Mouse (Mus musculus) fibroblast of lung, adult 2 months (primary cell): ENCODE results near the gene Jpt1.
"Not testable (repeated sequence)": the region's sequence is repeated elsewhere in the genome, so short reads cannot be mapped to it uniquely, and the experiment has no call there.

Experiments
- DNase-seq: peaks from one replicate; pipeline ENCODE4 v3.0.0-alpha.2; 2011; ENCODE audit warnings: low read depth

Gene Jpt1

DNA sequence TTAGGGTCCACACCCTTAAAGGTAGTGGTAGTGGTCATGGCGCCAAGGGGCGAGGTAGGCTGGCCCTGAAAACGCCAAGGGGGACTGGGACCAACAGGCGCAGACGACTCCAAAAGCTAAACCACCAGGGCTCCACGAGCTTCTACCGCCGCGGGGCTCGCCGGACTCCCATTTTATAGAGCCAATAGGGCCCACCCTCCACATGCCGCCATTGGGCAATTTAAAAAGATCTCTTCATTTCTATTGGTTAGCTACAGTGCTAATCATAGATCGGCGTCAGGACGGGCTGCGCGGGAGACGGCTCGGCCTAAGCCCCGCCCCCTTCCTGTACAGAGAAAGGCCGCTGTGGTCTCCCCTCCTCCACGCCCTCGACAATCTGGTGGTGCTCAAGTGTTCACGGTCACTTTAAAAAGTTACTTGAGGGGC lies at the start of gene Jpt1:
Jpt1 (minus strand) TSS at position 150 of the 426 bp plus-strand sequence.
- DNase-seq: peak; percentile 90

DNA sequence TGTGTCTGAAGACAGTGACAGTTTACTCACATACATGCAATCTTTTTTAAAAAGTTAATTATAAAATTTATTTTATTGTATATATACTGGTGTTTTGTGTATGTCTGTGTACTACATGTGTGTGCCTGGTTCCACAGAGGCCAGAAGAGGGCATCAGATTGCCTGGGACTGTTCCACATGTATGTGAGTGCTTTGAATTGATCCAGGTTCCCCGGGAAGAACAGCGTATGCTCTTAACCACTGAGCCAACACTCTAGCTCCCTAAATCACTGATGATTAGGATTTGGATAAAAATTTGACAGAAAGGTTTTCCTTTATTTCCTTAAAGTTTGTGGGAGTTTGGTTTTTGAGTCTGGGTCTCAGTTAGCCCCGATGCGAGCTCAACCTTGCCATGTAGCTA lies 49.2 kb upstream of the Jpt1 start:
- no peak for DNase-seq

DNA sequence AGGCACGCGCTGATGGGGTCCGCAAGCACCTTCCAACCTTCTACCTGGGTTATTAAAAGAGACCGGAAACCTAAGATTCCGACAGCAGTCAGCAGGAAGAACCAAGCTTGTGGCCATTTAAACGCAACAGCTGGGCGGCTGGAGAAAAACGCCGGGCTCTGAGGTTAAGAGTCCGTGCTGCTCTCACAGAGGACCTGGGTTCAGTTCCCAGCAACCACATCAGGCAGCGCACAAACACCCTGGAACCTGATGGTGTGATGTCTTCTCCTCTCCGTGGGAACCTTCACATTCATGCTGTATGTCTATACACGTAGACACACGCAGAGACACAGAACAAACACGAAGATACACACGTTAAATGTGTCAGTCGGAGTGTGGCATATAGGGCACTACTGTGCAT lies 41.5 kb upstream of the Jpt1 start:
- DNase-seq: no peak

DNA sequence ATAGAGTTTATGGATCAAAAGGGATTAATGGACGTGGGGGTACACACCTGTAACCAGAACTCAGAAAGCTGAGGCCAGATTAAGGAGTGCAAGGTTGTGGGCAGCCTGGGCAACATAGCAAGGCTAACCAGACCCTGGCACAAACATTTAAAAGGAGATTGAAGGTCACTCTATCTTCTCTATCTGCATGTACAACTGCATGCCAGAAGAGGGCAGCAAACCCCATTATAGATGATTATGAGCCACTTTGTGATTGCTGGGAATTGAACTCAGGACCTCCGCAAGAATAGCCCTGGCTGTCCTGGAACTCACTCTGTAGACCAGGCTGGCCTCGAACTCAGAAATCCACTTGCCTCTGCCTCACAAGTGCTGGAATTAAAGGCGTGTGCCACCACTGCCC lies 38.6 kb upstream of the Jpt1 start:
- no peak for DNase-seq

DNA sequence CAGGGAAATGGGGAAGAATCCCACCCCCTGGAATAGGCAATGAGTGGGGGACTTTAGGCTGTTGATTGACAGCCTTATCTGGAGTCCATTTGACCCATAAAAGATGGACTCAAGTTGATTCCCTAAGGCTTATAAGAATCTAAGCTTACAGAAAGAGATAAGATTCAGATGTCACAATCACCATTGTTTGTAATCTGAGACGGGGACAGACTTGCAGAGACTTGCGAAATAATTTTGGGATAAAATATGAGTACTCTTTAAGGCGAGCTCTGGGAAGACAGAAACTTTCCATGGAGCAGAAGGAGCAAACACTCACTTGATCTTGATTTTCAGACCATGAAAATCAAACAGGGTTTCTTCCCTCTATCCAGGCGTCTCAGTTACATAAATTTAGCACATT lies 29.4 kb upstream of the Jpt1 start:
- no peak for DNase-seq

DNA sequence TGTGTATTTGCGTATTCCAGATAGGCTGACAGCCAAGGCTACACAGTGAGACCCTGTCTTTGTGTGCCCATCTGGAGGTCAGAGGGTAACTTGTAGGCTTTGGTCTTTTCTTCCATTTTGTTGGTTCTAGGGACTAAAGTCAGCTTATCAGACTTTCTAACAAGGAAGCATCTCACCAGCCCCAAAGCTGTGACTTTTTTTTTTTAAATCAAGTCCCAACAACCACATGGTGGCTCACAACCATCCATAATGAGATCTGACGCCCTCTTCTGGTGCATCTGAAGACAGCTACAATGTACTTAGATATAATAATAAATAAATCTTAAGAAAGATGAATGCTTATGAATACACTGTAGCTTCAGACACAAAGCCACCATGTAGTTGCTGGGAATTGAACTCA lies 23.9 kb upstream of the Jpt1 start:
- no peak for DNase-seq

DNA sequence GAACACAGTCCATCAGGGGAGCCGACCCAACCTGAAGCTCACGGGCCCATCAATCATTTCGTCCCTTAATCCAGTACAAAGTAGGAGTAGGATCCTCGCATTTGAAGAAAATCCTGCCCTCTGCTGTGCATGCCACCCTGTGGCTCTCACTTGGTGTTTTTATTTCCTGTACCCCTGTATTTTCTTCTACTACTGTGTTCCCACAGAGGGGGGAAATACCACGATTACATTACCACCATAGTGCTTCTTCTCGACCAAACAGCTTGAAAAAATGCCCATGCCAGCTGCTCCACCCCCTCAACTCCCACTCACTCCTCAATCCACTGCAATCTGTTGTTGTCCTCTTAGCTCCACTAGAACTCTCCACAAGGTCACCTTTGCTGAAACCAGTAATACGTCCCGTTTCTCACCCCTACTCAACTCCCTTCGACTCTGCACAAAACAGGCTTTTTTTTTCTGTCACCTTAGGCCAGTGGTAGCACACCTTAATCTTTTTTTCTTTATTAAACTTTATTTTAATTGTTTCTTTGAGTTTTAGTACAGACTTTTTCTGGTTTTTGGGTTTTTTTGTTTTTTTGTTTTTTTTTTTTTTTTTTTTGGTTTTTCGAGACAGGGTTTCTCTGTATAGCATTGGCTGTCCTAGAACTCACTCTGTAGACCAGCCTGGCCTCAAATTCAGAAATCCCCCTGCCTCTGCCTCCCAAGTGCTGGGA lies 22.8 kb upstream of the Jpt1 start:
- no peak for DNase-seq

DNA sequence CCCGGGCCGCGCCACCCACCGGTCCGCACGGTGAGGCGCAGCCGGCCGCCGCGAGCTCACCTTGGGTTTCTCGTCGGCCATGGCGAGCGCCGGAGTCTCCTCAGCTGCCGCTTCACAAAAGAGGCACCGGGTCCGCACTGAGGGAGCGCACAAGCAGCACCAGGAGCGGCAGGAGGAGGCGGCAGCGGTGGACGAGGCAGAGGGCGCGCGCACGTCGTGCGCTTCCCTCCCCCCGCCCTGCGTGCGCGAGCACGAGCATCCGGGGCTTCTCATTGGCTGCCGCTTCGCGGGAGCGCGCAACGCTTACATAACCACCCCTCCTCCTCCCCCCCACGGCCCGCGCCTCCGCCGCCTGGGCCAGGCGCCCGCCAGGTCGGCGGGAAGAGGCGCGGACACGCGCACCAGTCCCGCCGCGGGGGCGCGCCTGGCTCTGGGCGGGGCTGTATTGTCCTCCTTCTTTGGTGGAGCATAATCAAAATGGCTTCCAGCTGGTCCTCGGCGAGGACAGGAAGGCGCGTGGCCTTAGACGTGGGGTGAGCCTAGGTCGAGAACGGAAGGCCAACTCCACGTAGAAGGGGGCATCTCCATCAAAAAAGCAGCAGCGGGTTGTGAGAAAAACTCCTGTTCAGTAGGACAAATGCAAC lies 22.0 kb upstream of the Jpt1 start, which contains the start of gene Sumo2:
Sumo2 (minus strand) TSS at position 239 of the 644 bp plus-strand sequence.
- DNase-seq: peak; percentile 85

DNA sequence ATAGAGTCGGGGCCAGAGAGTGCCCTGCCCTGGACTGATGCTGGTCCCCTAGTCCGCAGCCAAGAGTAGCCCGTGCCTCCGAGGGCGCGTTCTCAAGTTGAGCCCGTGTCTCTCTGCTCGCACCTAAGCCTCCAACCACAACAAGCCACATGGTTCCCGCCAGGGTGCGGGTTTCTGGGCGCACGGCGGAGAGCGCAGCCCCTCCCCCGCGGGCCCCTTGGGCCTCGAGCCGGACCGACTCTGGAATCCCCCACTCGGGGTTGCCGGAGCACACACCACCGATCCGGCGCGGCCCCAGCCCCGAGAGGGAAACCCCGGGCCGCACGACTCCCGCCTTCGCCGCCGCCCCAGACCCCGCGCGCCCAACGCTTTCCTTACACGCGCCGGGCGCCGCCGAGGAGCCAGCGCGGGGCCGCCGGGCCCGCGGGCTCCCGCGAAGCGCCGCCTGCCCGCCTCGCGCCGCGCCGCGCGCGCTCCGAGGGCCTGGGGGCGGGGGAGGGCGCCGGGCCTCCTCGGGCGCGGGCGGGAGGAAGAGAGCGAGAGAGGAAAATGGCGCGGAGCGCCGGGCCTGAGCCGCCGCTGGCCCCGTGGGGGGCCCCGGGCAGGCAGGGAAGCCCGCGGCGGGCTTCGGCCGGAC lies 21.3 kb upstream of the Jpt1 start:
- no peak for DNase-seq

DNA sequence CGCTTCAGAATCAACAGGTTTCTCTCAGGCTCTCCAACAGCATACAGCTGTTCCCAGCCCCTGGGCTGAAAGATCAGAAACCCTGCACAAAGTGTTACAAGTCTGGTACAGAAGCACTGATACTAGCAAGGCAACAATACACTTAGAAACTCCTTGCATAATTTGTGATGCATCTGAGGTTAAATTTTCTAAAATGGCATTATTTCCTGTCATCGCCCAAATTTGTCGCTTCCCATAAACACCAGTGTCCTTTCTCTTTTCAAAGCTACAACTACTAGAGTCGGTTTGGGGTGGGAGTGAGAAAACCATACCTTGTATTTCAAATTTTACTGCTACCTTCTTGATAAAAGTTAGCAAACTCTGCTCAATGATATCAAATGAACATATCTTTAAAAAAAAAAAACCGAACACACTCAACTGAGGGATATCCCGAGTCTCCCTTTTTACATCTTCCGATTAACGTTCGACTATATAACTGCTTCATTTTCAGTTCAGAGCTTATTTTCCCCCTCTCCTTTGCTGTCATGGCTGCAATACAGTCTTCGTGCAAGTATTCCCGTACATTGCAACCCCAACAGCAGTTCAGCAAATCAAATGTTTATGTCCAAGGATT lies 20.7 kb upstream of the Jpt1 start:
- DNase-seq: no peak

DNA sequence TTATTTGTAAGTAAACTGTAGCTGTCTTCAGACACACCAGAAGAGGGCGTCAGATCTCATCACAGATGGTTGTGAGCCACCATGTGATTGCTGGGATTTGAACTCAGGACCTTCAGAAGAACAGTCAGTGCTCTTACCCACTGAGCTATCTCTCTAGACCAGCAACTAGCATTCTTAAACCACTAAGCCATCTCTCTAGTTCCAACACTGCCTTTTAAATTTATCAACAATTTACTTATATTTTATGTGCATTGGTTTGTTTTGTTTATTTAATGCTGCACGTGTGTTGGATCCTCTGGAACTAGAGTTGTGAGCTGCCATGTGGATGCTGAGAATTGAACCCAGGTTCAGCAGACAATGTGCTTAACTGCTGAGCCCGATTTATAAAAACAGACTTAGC lies 12.3 kb upstream of the Jpt1 start:
- DNase-seq: not testable (repeated sequence)

DNA sequence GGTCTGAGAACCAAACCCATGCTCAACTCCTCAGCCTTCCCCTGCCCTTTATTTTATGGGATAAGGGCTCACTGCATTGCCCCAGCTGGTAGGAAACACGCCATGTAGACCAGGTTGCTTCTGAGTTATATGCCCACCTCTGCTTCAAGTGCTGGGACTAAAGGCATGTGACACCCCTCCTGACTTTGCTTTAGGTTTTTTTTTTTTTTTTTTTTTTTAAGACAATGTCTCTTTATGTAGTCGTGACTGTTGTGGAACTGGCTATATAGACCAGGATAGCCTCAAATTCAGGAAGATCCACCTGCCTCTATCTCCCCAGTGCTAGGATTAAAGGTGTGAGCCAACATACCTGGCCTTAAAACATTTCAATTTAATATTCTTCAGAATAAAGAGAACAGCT lies 8.5 kb upstream of the Jpt1 start:
- no peak for DNase-seq

DNA sequence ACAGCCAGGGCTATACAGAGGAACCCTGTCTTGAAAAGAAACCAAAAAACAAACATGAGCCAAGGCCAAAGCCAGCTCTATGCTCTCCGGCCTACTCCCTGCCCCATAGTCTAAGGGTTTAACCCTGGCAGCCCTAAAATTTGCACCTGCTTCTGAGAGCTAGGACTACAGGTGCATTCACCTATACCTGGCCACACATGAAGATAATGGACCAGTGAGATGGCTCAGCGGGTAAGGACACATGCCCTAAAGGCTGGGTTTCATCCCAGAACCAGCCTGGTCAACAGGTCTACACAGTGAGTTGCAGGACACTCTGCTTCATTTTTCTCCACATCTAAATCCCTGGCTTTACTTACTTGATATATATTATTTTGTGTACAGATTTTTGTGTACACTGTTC lies 8.1 kb upstream of the Jpt1 start:
- DNase-seq: no peak

DNA sequence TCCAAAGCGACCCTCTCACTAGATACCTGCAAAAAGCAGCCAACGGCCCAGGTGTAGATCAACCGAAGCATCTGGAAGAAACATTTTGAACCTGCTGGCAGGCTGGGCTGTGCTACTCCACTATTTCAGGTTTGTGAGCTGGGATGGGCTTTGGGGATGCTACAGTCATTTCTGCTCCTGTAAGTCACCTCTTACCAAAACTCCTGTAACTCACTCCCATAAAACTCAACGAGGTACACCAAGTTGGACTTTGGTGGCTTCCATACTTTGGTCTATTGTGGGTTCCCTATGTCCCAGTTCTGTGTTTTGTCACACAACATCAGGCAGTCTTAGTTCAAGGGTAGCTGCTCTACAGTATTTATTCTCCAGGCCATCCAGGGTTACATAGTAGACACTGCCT lies 6.9 kb upstream of the Jpt1 start:
- no peak for DNase-seq

DNA sequence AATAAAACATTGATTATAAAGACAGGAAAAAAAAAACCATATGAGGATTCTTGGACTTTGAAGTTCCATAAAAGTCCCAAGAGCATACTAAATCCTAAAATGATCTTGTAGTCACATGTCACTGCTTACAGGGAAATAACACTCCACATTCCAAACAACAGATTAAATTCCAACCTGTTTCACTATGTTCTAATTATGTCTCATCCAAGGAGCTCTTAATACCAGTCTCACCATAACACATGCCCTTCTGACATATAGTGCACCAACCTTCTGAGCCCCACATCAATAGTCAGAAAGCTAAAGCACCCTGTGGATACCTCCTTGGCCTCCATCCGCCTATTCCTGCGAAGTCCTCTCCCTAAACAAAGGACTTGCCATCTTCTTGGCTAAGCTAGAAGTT lies 6.0 kb upstream of the Jpt1 start:
- DNase-seq: no peak

DNA sequence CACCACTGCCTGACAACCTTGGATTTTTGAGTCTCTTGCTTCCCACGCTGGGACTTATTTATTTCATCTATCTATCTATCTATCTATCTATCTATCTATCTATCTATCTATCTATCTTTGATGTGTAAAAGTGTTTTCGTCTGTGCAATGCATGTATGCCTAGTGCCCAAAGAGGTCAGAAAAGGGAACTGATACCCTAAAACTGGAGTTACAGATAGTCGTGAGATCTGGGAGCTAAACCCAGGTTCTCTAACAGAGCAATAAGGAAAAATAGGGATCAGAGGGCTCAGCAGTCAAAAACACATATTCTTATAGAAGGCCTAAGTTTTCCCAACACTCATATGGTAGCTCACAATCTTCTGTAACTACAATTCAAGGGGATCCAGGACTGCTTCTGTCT lies 5.4 kb upstream of the Jpt1 start:
- no peak for DNase-seq

DNA sequence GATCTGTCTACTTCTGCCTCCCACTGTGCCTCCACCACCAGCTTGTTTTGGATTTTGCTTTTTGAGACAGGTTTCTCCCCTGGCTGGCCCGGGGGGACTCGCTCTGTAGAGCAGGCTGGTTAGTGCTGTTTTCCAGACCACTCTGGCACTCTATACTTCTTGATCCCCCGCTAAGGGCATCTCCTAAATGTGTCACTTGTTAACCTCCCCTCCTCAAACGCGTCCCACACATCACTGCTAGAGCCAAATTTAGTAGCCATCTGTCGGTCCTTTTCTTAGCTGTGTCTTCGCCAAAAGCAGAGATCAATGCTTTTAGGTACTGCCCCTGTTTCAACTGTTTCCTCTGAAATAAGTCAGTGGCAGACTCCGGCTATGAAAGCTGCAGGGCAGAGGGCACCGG lies 4.5 kb upstream of the Jpt1 start:
- no peak for DNase-seq

DNA sequence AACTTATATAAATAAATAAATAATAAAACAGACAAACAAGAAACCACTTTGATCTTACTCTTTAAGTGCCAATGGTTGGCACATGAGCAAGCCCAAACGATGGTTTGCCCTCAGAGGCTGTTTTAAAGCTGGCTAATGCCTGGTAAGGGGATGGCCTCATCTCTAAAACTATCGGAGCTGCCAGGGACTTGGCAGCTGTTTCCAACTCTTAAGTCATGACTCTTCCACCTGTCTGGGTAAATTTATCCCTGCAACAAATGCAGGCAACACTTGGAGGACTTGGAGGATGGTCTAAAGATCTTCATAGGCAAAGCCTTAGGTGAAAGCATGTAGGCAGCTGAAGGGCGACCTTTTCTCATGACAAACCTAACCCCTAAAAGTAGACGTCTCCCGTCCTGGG lies 2.8 kb upstream of the Jpt1 start:
- no peak for DNase-seq

DNA sequence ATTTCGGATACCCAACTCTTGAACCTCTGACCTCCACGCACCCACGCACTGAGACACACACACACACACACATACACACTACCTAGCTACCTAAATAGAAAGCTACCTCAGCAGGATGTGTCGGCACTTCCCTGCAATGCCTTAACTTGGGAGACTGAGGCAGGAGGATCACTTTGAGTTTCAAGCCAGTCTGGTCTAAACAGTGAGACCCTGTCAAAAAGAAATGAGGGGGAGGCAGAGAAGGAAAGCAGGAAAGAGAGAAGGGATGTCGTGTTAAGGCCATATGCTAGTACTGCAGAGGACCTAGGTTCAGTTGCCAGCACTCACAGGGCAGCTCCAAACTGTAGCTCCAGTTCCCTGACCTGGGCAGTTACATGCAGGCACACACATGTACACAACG lies 834 bp upstream of the Jpt1 start:
- no peak for DNase-seq

DNA sequence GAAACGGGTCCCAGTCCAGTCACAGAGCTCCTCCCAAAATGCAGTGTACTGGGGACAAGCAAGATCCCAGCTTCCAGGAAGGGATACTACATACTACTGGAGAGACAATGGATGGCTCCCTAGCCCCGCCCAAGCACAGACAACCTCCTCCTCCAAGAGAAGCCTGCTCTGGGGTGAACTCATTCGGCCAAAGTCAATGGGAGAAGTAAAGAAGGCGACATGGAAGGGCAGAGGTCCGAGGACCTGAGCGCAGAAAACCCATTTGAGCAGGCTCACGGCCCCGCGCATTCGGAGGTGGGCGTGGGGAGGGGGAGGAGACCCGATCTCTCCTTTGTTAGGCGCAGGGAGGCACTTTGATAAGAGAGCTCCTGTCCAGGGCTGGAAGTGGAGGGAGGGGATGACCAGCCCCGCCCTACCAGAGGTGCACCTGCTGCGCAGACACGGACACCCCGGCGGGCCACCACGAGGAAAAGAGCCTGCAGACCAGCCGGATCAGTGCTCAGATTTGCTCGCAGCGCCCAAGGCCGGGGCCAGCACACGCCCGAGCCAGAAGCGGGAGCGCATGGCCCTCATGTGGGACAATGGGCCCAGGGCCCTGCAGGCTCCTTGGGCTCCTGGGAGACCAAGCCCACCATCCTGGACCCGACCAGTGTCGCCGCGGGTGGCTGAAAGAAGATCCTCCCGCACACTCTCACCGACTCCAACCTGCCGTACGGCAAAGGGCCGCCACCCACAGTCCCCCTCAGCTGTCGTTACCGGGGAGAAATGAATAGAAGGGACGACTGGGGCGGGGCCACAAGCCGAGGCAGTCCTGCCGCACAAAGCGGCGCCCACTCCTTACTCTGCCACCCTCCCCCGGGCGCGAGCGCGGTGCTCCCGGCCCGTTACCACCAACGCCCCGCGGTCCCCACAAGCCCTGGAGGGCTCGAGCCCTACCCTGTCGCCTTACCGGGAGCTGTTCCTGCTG lies 633 bp downstream of the Jpt1 start:
- no peak for DNase-seq

DNA sequence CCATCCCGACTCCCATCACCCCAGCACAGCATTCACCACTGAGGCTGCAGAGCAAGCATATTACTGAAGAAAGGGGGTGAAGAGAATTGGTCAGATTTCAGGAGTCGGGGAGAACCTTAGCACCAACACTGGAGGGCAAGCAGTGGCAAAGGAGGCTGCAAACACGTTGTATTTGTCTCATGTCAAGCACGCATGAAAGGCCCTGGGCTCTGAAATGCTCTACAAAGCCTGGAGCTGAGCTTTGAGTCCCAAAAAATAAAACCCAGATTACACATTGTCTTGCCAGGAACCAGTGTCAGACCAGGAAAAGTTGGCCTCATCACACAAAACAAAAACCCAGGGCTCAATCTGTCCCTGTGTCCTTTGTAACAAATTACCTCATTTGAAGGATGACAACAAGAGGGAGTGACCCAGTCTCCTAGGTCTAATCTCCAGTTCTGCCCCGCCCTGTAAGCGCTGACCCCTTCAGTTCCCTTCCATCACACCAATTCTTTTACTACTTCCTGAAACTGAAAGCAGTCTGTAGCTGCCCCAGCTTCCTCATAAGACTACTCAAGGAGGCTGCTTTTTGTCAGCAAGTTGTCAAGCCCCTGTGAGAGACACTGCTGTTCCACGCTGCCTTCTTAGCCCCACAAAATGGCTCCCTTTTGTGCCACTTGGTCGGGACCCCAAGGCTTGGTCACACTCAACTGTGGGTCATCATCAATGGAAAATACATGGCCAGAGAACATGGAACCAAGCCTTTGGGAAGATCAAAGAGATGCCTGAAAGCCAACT lies 1.6 kb downstream of the Jpt1 start:
- DNase-seq: no peak
